Mouse (Mus musculus): Measurements from ENCODE around the gene Chrm2.

GRCm38 (mm10) chr6:36389260-36389965 lies 1.5 kb downstream of the Chrm2 start:
- TF ChIP-seq CTCF (IDR thresholded peaks at IDR 0.05; ENCODE audit: extremely low read depth, insufficient read length, insufficient replicate concordance, low read depth, low read length) (no peak), POLR2A (IDR thresholded peaks at IDR 0.05; ENCODE audit: low read depth, low read length) (no peak)
